Mouse (Mus musculus): ENCODE measurements around the gene Prox2.
"Not testable (repeated sequence)": the region's sequence is repeated elsewhere in the genome, so short reads cannot be mapped to it uniquely, and the experiment has no call there.

Prox2 gene

DNA sequence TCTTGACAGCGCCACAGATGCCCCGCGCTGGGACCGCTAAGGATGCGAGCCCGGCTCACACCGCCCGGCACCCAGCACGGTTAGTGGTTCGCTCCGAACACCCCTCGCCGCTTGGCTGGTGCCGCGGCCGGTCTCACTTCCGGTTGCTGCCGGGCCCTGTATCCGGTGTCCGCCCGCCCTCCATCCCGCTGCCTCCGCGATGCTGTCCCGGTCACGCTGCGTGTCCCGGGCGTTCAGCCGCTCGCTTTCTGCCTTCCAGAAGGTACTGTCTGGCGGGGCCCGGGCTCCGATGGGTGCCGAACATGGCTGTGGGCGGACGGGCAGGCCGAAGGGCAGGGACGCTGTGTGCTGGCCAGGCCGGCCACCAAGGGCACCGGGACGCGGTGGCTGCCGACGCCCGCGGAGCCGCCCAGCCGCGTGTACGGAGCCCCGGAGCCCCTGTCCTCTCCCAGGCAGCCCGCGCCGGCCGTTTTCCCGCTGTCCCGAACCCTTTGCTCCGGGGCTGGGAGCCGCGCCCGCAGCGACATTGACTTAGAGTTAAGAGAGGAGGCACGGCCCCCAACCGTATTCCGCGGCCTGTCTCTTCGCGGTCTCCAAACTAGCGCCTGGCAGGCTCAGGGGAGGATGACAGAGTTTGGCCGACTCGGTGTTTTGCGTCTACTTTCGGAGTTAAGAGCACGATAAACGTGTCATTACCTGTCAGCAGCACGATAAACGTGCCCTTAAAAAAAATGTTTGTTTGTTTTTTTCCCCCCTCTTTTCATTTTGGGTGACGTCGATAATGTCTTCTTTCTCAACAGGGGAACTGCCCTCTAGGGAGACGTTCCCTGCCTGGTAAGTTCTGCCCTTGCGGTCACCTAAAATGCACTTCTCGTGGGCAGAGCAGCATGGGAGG is at the start of gene Prox2, which contains the start of gene Dlst:
Gene Prox2, minus strand, starts transcription at position 62 of the 895 bp plus-strand sequence.
Gene Dlst, plus strand, starts transcription at position 136 of the 895 bp plus-strand sequence.
- DNase-seq (ENCODE audit: low spot score in 2 of 2): peak; percentile 76 to 90

DNA sequence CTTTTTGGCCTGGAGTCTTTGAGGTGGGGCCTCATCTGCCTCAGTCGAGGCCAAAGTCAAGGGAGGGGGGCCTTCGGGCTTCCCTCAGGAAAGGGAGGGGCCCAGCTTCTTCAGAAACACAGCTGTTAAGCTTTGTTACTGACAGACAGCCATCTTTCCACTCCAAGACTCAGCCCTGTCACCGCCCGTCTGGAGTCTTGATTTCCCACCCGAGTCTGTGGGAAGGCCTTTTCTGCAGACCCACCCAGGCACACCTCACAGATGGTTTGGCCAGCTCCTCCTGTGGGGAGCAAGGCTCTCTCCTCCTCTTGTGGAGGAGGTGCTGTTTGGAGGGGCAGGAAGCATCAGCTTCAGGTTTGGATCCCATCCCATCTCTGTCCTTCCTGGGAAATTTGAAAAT is 49.0 kb upstream of the Prox2 start:
- DNase-seq (ENCODE audit: low spot score in 2 of 2): no peak

DNA sequence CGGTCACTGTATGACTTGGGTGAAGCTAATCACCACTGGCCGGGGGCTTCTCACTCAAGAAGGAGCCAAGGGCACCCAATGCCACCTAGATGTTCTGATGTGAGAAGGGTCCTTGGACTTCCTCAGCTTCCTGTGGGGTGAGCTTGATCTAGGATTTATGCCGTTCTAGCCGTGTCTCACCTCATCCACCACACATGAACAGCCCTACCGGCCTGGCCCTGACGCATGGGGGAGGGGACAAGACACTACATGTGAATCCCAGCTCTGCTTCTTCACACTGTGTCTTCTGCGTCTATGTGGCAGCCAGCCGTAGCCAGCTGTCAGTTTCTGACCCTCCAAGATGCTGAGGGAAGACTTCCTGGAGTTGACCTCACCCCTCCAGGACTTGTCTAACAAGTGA is 48.2 kb upstream of the Prox2 start:
- no peak for DNase-seq (ENCODE audit: low spot score in 2 of 2)

DNA sequence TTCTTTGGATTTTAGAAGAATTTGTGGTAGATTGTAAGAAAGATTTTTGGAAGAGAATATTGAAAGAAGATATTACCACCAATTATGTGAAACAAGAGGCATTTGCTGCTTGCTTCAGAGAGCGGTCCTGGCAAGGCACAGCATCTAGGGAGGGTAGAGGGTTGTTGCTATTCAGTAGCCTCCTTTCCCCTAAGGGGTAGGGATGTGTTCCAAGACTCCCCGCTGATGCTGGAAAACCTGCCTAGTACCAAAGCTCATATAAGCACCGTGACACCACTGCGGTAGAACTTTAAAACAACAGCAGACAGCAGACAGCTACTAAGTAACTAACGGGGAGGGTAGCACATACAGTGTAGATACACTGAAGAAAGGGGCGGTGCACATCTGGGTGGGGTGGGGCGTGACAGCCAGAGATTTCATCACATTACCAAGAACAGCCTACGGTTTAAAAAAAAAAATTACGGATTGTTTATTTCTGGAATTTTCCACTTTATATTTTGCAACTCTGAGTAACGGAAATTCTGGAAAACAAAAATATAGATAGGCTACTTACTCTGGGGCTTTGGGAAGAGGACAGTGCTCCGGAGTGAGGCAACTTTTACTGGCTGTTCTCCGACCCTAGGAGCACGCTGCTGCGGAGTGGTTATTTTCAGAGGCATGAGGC is 47.4 kb upstream of the Prox2 start:
- DNase-seq (ENCODE audit: low spot score in 2 of 2): no peak

DNA sequence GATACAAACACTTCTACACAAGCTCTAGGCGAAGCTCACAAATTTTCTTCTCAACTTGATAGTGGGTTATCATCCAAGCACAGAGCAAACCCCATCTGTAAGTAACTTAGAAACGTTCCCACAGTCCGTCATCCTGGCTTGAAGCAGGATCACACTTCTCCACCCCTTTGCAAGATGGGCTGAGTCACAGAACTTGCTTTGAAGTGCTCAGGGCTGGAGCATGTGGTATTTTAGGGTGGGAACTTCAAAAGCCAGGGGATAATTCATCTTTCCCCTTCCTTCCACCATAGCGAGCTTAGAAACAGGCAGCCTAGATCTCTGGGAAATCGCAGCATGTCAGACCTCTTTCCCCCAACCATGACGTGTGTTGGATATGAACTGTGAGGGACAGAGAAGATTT is 45.8 kb upstream of the Prox2 start:
- DNase-seq (ENCODE audit: low spot score in 2 of 2): no peak

DNA sequence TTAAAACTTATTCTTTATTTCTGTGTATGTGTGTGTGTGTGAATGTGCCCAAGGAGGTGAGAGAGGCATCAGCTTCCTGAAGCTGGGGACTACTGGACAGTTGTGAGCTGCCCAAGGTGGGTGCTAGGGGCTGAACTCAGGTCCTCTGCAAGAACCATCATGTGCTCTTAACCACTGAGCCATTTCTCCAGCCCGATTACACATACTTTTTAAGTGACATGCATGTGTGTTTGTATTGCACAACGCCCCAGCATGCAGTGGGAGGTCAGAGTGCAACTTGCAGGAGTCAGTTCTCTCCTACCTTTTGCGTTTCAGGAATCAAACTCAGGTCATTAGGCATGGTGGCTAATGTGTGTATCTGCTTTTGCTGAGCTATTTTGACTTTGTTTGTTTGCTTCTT is 42.5 kb upstream of the Prox2 start:
- no peak for DNase-seq (ENCODE audit: low spot score in 2 of 2)

DNA sequence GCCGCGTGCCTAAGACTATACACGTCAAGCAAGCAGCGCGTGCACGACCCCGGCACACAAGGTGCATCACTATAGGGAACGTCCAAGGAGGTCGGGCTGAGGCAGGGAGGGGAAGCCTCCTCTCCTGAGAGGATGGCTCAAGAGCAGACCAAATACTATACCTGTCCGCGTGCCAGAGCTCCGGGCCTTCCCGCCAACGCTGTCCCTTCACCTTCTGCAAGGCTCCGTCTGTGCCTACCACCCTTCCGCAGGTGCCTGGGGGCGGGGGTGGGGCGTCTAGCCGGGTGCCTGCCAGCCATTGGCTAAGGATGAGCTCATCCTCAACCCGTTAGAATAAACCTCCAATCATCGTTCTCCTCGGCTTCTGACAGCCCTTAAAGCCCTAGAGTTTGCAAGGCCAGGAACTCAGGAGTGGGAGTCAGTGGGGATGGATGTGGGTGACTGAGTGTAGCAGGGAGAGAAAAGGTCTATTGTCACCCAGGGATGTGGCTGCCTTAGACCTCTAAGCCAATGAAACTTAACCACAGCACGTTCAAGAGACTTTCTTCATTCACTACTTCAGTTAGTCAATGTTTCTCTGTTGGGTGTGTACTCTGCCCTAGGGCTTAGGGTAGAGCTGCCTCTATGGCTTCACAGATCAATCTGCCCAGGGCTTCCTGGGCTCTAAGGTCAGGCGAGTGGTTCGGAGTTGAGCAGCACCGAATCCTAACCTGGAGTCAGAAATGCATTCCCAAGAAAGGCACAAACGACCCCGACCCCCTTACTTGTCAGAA is 40.6 kb upstream of the Prox2 start, which contains the start of gene Rps6kl1:
Gene Rps6kl1, minus strand, starts transcription at position 263 of the 773 bp plus-strand sequence.
- DNase-seq (ENCODE audit: low spot score in 2 of 2): no peak

DNA sequence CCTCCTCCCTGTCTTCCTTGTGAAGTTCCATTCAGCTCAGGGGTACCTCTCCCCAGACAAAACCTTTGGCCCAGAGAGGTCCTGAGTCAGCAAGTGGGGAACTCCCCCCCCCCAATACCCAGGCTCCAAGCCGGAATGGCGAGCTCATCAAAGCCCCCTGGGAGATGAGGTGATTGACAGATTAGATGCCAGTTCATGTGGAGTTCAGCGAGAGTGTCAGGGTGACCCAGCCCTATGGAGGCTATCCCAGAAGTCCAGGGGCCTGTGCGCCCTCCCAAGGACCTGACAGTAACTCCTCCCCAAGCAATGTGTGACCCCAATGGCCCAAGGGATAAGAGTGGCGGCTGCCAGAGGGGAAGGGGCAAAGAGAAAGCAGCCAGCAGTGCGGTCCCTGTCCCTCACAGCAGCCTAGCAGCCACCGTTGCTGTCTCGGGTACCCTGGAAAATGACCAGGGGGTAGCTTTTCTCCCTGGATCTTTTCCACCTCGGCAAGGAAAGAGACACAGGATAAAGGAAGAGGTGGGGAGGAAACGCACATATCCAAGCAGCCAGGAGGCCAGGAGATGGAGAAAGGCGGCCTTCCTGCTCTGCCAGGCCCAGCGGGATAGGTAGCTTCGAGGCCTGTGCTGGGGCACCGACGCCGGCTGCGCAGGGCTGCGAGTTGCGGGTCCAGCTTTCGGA is 39.9 kb upstream of the Prox2 start:
- no peak for DNase-seq (ENCODE audit: low spot score in 2 of 2)

DNA sequence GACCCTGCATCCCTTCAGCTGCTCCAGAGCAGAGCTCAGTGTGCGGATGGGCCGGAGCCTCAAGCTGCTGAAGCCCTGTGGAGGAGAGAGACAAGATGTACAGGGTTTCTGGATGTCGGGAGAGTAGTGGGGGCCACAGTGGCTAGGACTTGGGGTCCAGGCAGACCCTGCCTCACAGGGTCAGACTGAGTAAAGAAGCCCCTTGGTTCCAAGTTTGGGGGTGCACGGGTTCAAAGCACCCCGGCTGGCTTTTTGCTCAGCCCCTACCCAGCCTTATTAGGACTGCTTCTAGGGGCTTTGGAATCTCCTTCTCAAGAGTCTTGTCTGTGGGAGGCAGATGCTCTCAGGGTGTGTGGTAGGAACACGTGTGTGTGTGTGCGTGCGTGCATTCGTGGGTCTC is 36.3 kb upstream of the Prox2 start:
- DNase-seq (ENCODE audit: low spot score in 2 of 2): no peak

DNA sequence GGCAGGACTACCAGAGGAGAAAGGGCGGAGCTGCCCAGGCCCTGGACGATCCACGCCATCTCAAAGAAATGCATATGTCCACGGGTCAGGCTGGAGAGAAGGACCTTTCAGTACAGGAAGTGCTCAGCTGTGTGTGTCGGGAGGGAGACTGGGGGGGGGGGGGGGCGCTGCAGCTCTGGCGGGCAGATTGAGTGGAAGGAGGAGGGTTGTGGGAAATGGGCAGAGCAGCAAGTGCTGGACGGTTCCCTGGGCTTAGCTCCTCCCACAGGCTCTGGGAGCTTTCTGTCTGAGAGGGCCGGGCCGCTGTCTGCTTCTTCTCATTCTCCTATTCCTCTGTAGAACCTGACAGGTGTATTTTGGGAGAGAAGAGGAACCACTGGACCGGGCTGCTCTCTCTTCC is 35.8 kb upstream of the Prox2 start:
- DNase-seq (ENCODE audit: low spot score in 2 of 2): no peak

DNA sequence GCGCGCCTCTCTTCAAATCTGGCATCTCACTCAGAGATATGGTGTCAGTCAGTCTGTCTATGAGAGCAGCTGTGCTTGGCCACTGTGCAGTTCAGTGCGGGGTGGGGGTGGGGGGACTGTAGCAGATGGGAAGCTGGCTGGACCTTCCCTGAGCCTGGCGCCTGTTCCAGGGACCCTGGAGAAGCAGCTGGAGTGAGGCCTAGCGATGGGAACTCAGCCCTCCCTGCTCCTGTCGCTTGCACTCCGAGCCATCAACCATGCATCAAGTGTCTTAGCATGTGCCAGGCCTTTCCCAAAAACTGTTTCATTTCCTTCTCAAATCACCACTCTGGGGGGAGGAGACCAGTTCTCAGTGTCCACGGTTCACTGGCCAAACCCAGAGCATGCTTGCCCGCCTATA is 35.1 kb upstream of the Prox2 start:
- no peak for DNase-seq (ENCODE audit: low spot score in 2 of 2)

DNA sequence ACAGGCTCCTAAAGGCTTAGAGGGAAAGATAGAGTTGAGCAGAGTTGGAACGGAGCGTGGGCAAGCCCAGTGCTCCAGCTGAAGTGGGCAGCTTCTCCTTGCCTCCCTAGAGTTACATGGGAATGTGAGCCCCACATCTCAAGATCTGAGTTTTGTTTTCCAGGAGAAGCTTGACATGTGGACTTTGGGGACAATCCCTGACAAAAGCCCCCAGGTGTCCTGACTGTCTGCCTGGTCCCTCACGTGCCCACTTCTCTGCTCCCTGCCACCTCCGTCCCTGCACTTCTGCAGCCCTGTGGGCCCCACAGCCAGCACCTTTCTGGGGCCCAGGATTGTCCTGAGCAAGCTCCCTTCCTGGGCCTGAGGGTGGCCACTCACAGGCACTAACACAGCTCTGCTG is 34.3 kb upstream of the Prox2 start:
- no peak for DNase-seq (ENCODE audit: low spot score in 2 of 2)

DNA sequence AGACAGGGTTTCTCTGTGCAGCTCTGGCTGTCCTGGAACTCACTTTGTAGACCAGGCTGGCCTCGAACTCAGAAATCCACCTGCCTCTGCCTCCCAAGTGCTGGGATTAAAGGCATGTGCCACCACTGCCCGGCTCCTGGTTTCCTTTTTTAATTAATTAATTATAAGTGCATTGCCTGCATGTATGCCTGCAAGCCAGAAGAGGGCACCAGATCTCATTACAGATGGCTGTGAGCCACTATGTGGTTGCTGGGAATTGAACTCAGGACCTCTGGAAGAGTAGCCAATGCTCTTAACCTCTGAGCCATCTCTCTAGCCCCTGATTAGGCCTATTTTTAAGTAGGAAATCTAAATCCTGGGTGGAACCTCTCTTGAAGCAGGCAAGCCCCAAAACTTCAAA is 33.7 kb upstream of the Prox2 start:
- not testable (repeated sequence) for DNase-seq (ENCODE audit: low spot score in 2 of 2)

DNA sequence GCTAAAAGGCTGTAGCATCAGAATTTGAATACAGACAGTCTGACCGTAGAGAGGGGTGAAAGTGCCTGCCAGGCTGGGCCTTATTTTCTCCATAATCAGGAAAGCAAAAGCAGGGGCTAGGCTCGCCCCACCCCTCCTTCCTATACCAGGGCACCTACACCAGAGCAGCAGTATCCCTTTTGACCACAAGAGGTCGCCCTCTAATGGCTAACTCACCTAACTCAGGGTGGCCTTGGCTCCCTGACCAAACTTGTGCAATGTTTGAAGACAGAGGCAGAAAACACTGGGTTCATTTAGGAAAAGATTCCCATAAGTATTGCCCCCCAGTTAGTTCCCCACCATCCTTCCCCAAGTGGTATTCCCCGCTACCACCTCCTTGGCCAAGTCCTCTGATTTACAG is 32.2 kb upstream of the Prox2 start:
- peak; percentile 66 to 71 for DNase-seq (ENCODE audit: low spot score in 2 of 2)

DNA sequence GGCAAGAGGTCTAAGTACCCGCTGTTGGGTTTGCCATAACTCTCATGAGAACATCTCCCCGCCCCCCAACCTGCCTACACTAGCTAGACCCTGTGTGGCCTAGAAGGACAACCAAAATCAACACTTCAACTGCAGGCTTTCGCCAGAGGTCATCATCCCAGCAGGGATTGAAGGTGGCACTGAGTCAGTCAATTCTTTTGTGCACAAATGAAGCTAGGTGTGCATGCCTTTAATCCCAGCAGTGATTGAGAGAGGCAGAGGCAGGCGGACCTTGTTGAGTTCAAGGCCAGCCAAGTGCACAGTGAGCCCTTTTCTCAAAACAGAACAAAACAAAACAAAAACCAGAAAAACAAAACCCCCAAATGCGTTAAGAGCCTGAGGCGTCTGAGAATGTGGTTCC is 30.5 kb upstream of the Prox2 start:
- DNase-seq (ENCODE audit: low spot score in 2 of 2): no peak

DNA sequence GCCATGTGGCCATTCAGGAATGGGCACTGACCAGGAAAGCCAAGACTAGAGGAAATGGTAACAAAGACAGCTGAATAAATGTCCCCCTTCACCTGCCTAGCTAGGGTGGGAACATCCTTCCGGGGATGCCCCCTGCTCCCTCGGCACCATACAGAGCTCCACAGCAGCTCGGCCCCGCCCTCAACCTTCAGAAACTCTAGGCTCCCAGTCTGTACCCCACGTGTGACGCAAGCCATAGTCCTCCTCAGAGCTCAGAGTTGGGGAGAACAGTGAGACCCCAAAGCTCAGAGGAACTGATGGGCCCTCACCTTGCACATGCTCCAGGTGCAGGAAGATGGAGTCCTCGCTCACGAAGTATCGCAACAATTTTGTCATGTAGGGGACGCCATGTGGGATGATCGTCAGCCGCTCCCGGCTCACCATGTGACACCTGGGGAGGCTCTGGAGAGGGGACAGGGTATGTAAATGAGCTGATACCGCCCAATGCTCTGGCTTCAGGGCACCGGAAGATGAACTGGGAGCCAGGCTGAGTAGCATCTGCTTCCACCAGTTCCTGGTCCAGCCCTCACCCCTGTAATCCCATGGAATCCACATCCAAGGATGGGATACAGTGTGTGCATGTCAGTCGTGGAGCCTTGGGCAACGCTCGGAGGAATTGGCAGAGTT is 29.6 kb upstream of the Prox2 start:
- no peak for DNase-seq (ENCODE audit: low spot score in 2 of 2)

DNA sequence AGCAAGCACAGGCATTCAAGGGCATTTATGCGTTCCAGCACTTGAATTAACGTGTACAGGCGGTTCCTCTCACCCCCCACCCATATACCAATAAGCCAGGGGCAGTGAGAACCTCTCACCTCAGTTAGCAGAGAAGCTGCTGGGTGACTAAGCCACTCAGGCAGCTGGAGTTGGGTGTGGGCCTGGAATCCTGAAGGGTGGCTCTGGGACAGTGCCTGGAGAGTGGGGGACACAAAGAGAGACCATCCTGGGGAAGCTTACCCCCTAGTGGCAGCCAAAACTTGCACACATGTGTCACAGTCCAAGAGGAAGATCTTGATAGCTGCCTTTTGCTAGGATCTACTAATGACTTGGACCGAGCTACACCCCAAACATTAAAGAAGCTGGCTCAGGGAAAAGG is 26.1 kb upstream of the Prox2 start:
- no peak for DNase-seq (ENCODE audit: low spot score in 2 of 2)

DNA sequence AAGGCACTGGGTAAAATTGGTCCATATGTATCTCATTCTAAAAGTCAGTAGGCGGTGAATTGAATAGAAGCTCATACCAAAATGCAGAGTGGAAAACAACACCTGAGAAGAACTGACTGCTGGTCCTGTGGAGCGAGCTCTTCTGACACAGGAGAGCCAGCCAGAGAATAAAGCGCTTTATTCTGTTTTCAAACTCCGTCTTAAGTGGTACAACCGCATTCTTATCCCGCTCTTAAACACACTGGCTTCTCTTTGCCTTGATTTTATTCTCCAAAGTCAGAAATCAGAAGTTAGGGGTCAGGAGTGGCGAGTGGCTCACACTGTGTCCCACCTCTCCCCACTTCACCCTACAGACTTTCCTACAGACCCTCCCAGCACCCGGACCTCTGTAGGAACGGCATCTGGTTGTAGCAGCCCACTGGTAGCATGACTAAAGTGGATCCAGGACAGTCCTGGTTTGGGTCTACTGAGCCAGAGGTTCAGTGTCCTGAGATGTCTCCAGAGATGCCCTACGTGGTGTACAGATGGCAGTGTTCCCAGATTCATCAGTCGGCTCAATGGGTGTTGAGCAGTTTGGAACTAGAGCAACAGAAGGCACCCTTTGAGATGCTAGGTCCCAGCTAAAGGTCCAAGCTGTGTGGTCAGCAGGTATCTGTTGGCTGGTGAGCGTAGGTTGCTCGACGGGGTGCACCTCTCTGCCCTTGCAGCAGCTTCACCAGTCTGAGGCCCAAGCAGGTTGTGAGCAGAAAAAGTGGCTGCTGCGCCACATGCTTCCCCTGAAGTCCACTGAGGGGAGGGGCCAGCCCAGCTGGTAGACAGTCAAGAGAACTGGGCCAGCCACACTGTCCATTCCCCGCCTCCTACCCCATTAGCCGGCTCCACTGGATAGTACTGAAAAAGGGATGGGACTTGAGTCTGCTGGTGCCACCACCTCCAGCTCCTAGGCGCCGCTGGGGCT is 25.2 kb upstream of the Prox2 start:
- DNase-seq (ENCODE audit: low spot score in 2 of 2): no peak

DNA sequence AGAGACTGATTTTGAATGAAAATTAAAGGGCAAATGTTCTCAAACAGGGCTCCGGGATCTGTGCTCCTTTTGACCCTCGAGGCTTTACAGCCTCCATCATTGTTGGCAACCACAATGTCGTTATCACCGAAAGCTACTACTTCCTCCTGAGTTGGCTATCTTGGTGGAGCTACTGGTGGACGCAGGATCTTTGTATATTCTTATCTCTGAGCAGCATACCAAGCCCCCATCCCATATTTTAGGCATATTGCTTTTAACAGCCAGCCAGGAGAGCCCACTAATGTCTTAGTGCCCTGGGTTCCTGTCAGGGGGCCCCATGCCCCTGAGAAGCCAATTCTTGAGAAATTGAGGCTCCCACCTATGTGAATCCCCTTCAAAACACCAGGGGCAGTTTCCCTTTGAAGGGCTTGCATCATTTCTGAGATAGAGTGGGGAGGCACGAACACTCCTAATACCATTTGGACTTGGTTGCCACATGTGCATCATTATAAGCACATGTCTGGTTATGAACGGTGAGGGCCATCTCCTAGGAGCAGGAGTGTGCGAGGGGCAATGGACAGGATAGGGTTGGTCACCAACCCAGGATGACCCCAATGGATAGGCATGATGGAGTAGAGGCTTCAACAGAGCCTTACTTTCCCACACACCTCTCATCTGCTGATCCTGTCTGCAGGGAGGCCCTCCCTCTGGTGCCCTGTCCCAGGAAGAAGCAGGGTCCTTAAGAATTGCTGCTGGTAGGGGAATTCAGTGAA is 23.7 kb upstream of the Prox2 start:
- DNase-seq (ENCODE audit: low spot score in 2 of 2): no peak

All from urinary bladder, adult 18-20 months (tissue).